Mouse (Mus musculus) embryonic fibroblast, embryonic 13.5 days (primary cell): Measurements from ENCODE around the gene C1qtnf3. TPM values are rescaled to one million over a fixed set of nuclear protein-coding genes. Genes with fewer than 3 reads are reported as not detected.

ENCODE experiments used
- H3K27ac ChIP-seq: 2 replicates; pipeline ENCODE4 v1.5.1; 2012; ENCODE audit warnings: low read length, control low read depth, inconsistent platforms; ENCODE audit not compliant: insufficient read depth
- H3K4me1 ChIP-seq: 2 replicates; pipeline ENCODE4 v1.6.1; 2011; ENCODE audit warnings: low read length; ENCODE audit not compliant: control insufficient read depth, insufficient read depth
- H3K4me3 ChIP-seq: 2 replicates; pipeline ENCODE4 v1.5.1; 2011; ENCODE audit warnings: mild to moderate bottlenecking, control low read depth, low read length; ENCODE audit not compliant: insufficient read depth
- CTCF ChIP-seq: IDR thresholded peaks from 2 replicates; pipeline ENCODE4 v1.5.1; 2011; ENCODE audit warnings: mild to moderate bottlenecking, control low read depth, low read length, moderate library complexity, borderline replicate concordance; ENCODE audit not compliant: insufficient read depth
- POLR2A ChIP-seq: IDR thresholded peaks from 2 replicates; pipeline ENCODE4 v1.6.1; 2011; ENCODE audit warnings: low read depth, mild to moderate bottlenecking, control low read depth, low read length, moderate library complexity
- polyA plus RNA-seq: library from polyadenylated mRNA; stranded (reverse); fragments of >200 nt; gene quantifications from 2 replicates; pipeline ENCODE4 v1.2.4, GENCODE M21; 2011; ENCODE audit warnings: low read depth; ENCODE audit not compliant: missing spikeins, insufficient read length

Gene C1qtnf3
- polyA plus RNA-seq, 1 experiment: 180 TPM

- Histone ChIP-seq H3K27ac (no peak overlapping the region), H3K4me1 (no peaks in the 10 kb centered on the region), H3K4me3 (no peak overlapping the region)
- no peak for TF ChIP-seq POLR2A
These were observed 58.9 kb downstream of the C1qtnf3 start for GRCm38 (mm10) chr15:11010976-11011548.

GRCm38 (mm10) chr15:11014931-11015330 lies 62.8 kb downstream of the C1qtnf3 start:
- H3K4me3 ChIP-seq: no peak overlapping the region
- H3K27ac ChIP-seq: no peak overlapping the region
- no peaks in the 10 kb centered on the region for H3K4me1 ChIP-seq
- TF ChIP-seq CTCF (no peak), POLR2A (no peak)

GRCm38 (mm10) chr15:11026801-11027561 lies 74.8 kb downstream of the C1qtnf3 start:
- TF ChIP-seq POLR2A (no peak), CTCF (no peak)
- Histone ChIP-seq H3K4me3 (no peak overlapping the region), H3K4me1 (no peaks in the 10 kb centered on the region), H3K27ac (no peak overlapping the region)

Other genes starting within 250 kb of the C1qtnf3 start
- 134 and 136 TPM in 2 replicates for gene Rai14, start 237.7 kb upstream of the C1qtnf3 start, polyA plus RNA-seq
- 12.0 and 12.7 TPM in 2 replicates for gene Amacr, start 29.4 kb downstream of the C1qtnf3 start, polyA plus RNA-seq
- not detected in 2 replicates for gene Slc45a2, start 48.4 kb downstream of the C1qtnf3 start, polyA plus RNA-seq
- gene Rxfp3, start 85.7 kb downstream of the C1qtnf3 start, polyA plus RNA-seq: 0.28 TPM in 1 of 2 replicates, not detected in the other
- gene Adamts12, start 112.5 kb downstream of the C1qtnf3 start, polyA plus RNA-seq: 35.1 and 40.9 TPM in 2 replicates